Mouse (Mus musculus): ENCODE results near the gene Usp39. TPM values are rescaled to one million over a fixed set of nuclear protein-coding genes. Genes with fewer than 3 reads are reported as not detected.
A peak's percentile ranks its signal among the peaks of the same experiment; 100 is the strongest.

The Usp39 gene
- total and polyA plus RNA-seq, 2 experiments from 2014 or later, result 33.1 to 64.6 TPM

DNA sequence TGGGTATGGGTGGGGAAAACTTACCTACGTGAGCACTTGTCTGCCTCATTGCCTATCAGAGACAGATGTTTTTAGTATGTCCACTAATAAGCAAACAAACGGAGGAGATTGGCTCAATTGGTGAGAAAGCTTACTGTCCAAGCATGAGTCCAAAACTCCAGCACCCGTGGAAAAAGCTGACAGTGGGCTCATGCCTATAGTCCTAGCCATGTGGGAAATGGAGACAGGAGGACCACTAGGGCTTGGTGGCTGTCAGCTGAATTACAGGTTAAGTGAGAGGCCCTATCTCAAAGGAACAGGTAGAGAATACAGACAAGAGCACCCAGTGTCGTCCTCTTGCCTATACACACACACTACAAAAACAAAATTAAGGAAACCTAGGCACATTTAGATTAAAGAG lies 1.3 kb upstream of the Usp39 start:
- no peaks in the 10 kb centered on the region for H3K27me3 ChIP-seq (ENCODE audit: insufficient read depth, low read length)
- no peaks in the 10 kb centered on the region for H3K9me3 ChIP-seq (ENCODE audit: low read length)
- H3K36me3 ChIP-seq (ENCODE audit: insufficient read depth, low read length), result peaks cover 22% of the 10 kb centered on the region; the same call in 1 of the 2 replicates
- TF ChIP-seq CTCF (IDR thresholded peaks at IDR 0.05; ENCODE audit: low read depth), result peak; percentile 5; the same call in 1 of the 2 replicates
- WGBS, result 94% methylated on average over 4 of the region's 4 CpGs
- DNase-seq (ENCODE audit: low spot score) (no peak), ATAC-seq (no peak)
- peaks cover 16% of the 10 kb centered on the region for H3K4me1 ChIP-seq (ENCODE audit: insufficient read depth, low read length)
- H3K4me2 ChIP-seq (ENCODE audit: low read depth, low read length), result peak overlapping the region; percentile 66; the same call in 1 of the 2 replicates
- H3K9ac ChIP-seq (replicated peaks; ENCODE audit: low read length), result no peak overlapping the region
- H3K27ac ChIP-seq, result no peak overlapping the region
- no peak overlapping the region for H3K4me3 ChIP-seq (ENCODE audit: low read length)

DNA sequence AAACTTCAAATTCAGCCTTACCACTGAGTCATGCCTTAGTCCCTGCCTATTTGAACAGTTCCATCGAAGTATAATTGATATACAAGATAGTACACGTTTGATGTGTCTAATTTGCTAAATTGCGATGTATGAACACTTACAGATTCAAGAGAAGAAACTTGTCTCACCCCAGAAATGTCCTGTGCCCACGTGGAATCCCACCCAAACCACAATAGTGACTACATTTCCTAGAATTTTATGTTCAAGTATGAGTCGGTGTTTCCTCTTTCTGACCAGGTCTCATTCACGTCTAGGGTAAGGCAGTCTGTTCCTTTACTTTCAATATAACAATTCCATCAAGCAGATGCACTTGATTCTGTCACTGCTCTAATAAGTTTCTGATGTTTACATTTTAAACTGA lies 649 bp upstream of the Usp39 start:
- peak overlapping the region; percentile 88 for H3K4me3 ChIP-seq (ENCODE audit: low read length)
- no peaks in the 10 kb centered on the region for H3K9me3 ChIP-seq (ENCODE audit: low read length)
- DNase-seq (ENCODE audit: low spot score) (no peak), ATAC-seq (no peak)
- peak overlapping the region; percentile 83; the same call in 1 of the 2 replicates for H3K9ac ChIP-seq (replicated peaks; ENCODE audit: low read length)
- H3K4me1 ChIP-seq (ENCODE audit: insufficient read depth, low read length), result peaks cover 16% of the 10 kb centered on the region
- H3K4me2 ChIP-seq (ENCODE audit: low read depth, low read length), result peak overlapping the region; percentile 82
- peaks cover 19% of the 10 kb centered on the region; the same call in 1 of the 2 replicates for H3K36me3 ChIP-seq (ENCODE audit: insufficient read depth, low read length)
- peak overlapping the region; percentile 77; the same call in 1 of the 2 replicates for H3K27ac ChIP-seq
- 54% methylated on average over 6 of the region's 6 CpGs for WGBS
- no peak for TF ChIP-seq CTCF (IDR thresholded peaks at IDR 0.05; ENCODE audit: low read depth)
- H3K27me3 ChIP-seq (ENCODE audit: insufficient read depth, low read length), result no peaks in the 10 kb centered on the region

DNA sequence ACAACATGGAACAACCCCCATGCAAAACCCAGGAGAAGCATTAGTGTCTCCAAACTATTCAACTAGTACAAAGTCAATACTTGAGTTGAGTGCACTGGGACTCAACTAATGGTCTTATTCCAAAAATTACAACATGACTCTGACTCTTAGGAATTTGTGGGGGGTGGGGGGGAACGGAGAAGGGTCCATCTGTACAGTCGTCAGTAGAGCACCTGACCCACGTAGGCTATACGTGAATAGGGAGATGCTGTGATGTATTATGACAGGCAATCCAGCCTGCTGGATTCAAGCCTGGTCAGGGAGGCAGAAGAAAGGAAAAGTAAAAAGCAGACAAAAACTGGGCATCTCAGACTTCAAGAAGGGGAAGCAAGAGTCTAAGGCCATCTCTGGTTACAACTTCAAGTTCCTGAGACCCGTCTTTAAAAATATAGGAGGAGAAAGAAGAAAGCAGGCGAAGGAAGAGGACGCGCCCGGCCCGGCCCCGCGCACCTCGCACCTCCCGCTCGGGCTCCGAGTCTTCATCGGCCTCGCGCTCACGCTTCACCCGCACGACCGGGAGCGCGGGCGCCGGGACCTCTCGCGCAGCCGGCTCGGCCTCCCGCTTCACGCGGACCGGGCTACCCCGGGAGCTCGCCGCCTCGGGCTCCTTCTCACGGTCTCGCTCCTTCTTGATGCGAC lies 449 bp downstream of the Usp39 start:
- DNase-seq (ENCODE audit: low spot score) (no peak), ATAC-seq (peak; percentile 50)
- H3K27me3 ChIP-seq (ENCODE audit: insufficient read depth, low read length), result no peaks in the 10 kb centered on the region
- H3K4me2 ChIP-seq (ENCODE audit: low read depth, low read length), result peak overlapping the region; percentile 82
- H3K36me3 ChIP-seq (ENCODE audit: insufficient read depth, low read length), result peaks cover 9% of the 10 kb centered on the region; the same call in 1 of the 2 replicates
- under 1% methylated on average over 41 of the region's 42 CpGs for WGBS
- peak overlapping the region; percentile 88 for H3K4me3 ChIP-seq (ENCODE audit: low read length)
- H3K27ac ChIP-seq, result peak overlapping the region; percentile 77
- no peaks in the 10 kb centered on the region for H3K9me3 ChIP-seq (ENCODE audit: low read length)
- H3K4me1 ChIP-seq (ENCODE audit: insufficient read depth, low read length), result peaks cover 16% of the 10 kb centered on the region
- H3K9ac ChIP-seq (replicated peaks; ENCODE audit: low read length), result peak overlapping the region; percentile 83
- TF ChIP-seq CTCF (IDR thresholded peaks at IDR 0.05; ENCODE audit: low read depth), result no peak

DNA sequence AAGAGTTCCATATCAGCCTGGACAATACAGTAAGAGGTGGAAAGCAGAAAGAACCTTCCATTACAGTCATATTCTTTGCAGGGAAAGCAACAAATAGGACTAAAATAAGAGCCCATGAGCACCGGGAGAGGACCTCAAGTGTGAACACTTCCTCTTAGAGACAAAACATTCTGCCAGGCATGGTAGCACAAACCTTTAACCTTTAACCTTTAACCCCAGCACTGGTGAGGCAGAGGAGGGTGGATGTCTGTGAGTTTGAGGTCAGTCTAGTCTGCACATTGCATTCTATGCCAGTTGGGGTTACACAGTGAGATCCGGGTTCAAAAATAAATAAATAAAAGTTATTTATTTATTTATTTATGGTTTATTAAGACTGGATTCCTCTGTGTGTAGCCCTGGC lies 4.5 kb downstream of the Usp39 start:
- 68% methylated on average over 2 of the region's 2 CpGs for WGBS
- no peak for TF ChIP-seq CTCF (IDR thresholded peaks at IDR 0.05; ENCODE audit: low read depth)
- Histone ChIP-seq H3K9me3 (ENCODE audit: low read length) (no peaks in the 10 kb centered on the region), H3K27ac (no peak overlapping the region), H3K27me3 (ENCODE audit: insufficient read depth, low read length) (no peaks in the 10 kb centered on the region), H3K36me3 (ENCODE audit: insufficient read depth, low read length) (peaks cover 27% of the 10 kb centered on the region; the same call in 1 of the 2 replicates), H3K4me3 (ENCODE audit: low read length) (no peak overlapping the region), H3K9ac (replicated peaks; ENCODE audit: low read length) (no peak overlapping the region), H3K4me1 (ENCODE audit: insufficient read depth, low read length) (peaks cover 9% of the 10 kb centered on the region), H3K4me2 (ENCODE audit: low read depth, low read length) (no peak overlapping the region)
- no peak for ATAC-seq
- no peak for DNase-seq (ENCODE audit: low spot score)

DNA sequence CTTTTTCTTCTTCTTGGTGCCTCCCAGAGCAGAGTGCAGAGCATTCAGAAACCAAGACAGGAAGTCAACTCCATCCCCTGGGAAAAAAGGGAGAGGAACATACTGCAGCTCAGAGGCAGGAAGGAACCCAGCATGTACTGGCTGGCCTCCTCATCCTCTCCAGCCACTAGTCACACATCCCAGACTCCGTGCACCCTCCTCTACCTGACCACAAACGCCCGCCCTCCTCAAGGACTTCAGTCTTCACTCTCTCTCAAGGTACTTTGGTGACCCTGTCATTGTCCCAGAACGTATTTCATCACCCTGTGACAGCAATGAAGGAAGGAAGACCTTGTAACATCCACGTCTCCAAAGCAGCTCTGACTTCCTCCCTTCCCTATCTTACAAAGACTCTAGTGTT lies 11.9 kb downstream of the Usp39 start:
- H3K27ac ChIP-seq, result no peak overlapping the region
- no peak overlapping the region for H3K4me3 ChIP-seq (ENCODE audit: low read length)
- no peaks in the 10 kb centered on the region for H3K9me3 ChIP-seq (ENCODE audit: low read length)
- H3K4me2 ChIP-seq (ENCODE audit: low read depth, low read length), result no peak overlapping the region
- ATAC-seq (no peak), DNase-seq (ENCODE audit: low spot score) (no peak)
- 79% methylated on average over 5 of the region's 5 CpGs for WGBS
- H3K9ac ChIP-seq (replicated peaks; ENCODE audit: low read length), result no peak overlapping the region
- no peaks in the 10 kb centered on the region for H3K4me1 ChIP-seq (ENCODE audit: insufficient read depth, low read length)
- TF ChIP-seq CTCF (IDR thresholded peaks at IDR 0.05; ENCODE audit: low read depth), result no peak
- peaks cover 66% of the 10 kb centered on the region for H3K36me3 ChIP-seq (ENCODE audit: insufficient read depth, low read length)
- H3K27me3 ChIP-seq (ENCODE audit: insufficient read depth, low read length), result no peaks in the 10 kb centered on the region

DNA sequence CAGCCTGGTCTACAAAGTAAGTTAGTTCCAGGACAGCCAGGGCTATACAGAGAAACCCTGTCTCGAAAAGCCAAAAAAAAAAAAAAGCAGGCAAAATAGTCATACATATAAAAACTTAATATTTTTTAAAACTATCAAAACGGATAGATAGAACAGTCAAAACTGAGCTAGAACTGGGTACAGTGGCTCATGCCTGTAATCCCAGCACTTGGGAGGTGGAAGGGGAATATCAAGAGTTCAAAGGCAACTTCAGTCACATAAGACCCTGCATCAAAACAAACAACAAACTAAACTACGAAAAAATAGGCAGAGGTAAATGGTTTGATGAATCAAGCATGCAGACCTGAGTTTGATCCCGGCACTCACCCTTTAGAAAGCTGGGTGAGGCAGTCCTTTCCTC lies 14.9 kb downstream of the Usp39 start:
- H3K27me3 ChIP-seq (ENCODE audit: insufficient read depth, low read length), result no peaks in the 10 kb centered on the region
- DNase-seq (ENCODE audit: low spot score), result no peak
- WGBS, result 96% methylated on average over 4 of the region's 4 CpGs
- ATAC-seq, result no peak
- peaks cover 58% of the 10 kb centered on the region for H3K36me3 ChIP-seq (ENCODE audit: insufficient read depth, low read length)
- no peak overlapping the region for H3K27ac ChIP-seq
- H3K9me3 ChIP-seq (ENCODE audit: low read length), result no peaks in the 10 kb centered on the region
- no peaks in the 10 kb centered on the region for H3K4me1 ChIP-seq (ENCODE audit: insufficient read depth, low read length)
- H3K4me3 ChIP-seq (ENCODE audit: low read length), result no peak overlapping the region
- TF ChIP-seq CTCF (IDR thresholded peaks at IDR 0.05; ENCODE audit: low read depth), result no peak
- no peak overlapping the region for H3K9ac ChIP-seq (replicated peaks; ENCODE audit: low read length)
- no peak overlapping the region for H3K4me2 ChIP-seq (ENCODE audit: low read depth, low read length)

DNA sequence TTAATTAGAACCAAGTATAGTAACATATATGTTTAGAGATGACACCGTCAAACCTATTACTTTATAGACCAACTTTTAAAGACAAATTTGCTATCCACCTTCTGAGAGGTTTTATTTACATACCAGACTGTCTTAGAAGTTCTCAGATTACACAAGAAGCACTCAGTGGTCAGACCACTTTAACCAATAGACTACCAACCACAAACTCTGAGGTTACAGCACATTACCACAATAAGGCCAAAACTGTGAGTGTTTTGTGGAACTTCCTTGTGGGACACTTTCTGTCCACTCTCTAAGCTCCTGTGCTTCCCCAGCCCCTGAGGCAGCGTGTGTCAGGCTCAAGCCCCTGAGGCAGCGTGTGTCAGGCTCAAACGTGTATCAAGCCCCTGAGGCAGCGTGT lies 16.0 kb downstream of the Usp39 start:
- no peak for ATAC-seq
- 92% methylated on average over 5 of the region's 5 CpGs for whole genome bisulfite sequencing
- H3K9me3 ChIP-seq (ENCODE audit: low read length), result no peaks in the 10 kb centered on the region
- no peak for TF ChIP-seq CTCF (IDR thresholded peaks at IDR 0.05; ENCODE audit: low read depth)
- H3K4me1 ChIP-seq (ENCODE audit: insufficient read depth, low read length), result no peaks in the 10 kb centered on the region
- no peak overlapping the region for H3K4me2 ChIP-seq (ENCODE audit: low read depth, low read length)
- H3K27me3 ChIP-seq (ENCODE audit: insufficient read depth, low read length), result no peaks in the 10 kb centered on the region
- DNase-seq (ENCODE audit: low spot score), result no peak
- H3K36me3 ChIP-seq (ENCODE audit: insufficient read depth, low read length), result peaks cover 59% of the 10 kb centered on the region
- H3K4me3 ChIP-seq (ENCODE audit: low read length), result no peak overlapping the region
- no peak overlapping the region for H3K27ac ChIP-seq
- H3K9ac ChIP-seq (replicated peaks; ENCODE audit: low read length), result no peak overlapping the region

Measured in hindbrain, postnatal 0 days (tissue).